Mouse (Mus musculus) megakaryocyte, embryonic 14.5 days (primary cell): ENCODE data around the gene Gm15056. TPM values are rescaled to one million over a fixed set of nuclear protein-coding genes. Genes with fewer than 3 reads are reported as not detected.

Experiments used
- H3K27me3 ChIP-seq: replicated peaks from 2 replicates; pipeline ENCODE3; 2012; ENCODE audit warnings: inconsistent platforms
- H3K36me3 ChIP-seq: replicated peaks from 2 replicates; pipeline ENCODE3; 2012; ENCODE audit warnings: low read length, inconsistent platforms, mixed read lengths
- H3K4me1 ChIP-seq: 2 replicates; pipeline ENCODE4 v1.6.1; 2012; ENCODE audit warnings: inconsistent platforms
- H3K4me3 ChIP-seq: replicated peaks from 2 replicates; pipeline ENCODE3; 2012; ENCODE audit warnings: moderate library complexity, mild to moderate bottlenecking, inconsistent platforms
- H3K9me3 ChIP-seq: 2 replicates; pipeline ENCODE4 v1.6.1; 2012; ENCODE audit warnings: inconsistent platforms
- FLI1 ChIP-seq: IDR thresholded peaks from 2 replicates; pipeline ENCODE4 v1.6.1; 2012; ENCODE audit warnings: low read length, inconsistent platforms, mixed read lengths
- GATA1 ChIP-seq: IDR thresholded peaks from 3 replicates; pipeline ENCODE4 v1.6.1; 2012; ENCODE audit warnings: mixed read lengths, low read length, inconsistent platforms, borderline replicate concordance
- polyA plus RNA-seq: library from polyadenylated mRNA; stranded (reverse); fragments of >175 nt; gene quantifications from 2 replicates; pipeline ENCODE4 v1.2.3, GENCODE M21; 2012; ENCODE audit warnings: low replicate concordance; ENCODE audit not compliant: insufficient read depth

Gm15056 gene
- polyA plus RNA-seq = not detected in 2 replicates

GRCm38 (mm10) chr8:20902527-20902926 is at the start of gene Gm15056:
Gm15056 (minus strand) TSS chr8:20902627.
- H3K36me3 ChIP-seq = no peaks in the 10 kb centered on the region
- H3K4me3 ChIP-seq = no peak within 1 kb of the TSS
- no peaks in the 10 kb centered on the region for H3K4me1 ChIP-seq
- no peaks in the 10 kb centered on the region for H3K27me3 ChIP-seq
- peaks cover 8% of the 10 kb centered on the region; the same call in 1 of the 2 replicates for H3K9me3 ChIP-seq
- TF ChIP-seq GATA1 (no peak), FLI1 (no peak)

- TF ChIP-seq FLI1 = no peak
- no peak for TF ChIP-seq GATA1
- H3K4me3 ChIP-seq = no peak within 1 kb of the TSS
- no peaks in the 10 kb centered on the region for H3K36me3 ChIP-seq
- no peaks in the 10 kb centered on the region for H3K27me3 ChIP-seq
- 0 out of 2 replicates have a peak, but pooled peaks cover 3% of the 10 kb centered on the region for H3K9me3 ChIP-seq
- no peaks in the 10 kb centered on the region for H3K4me1 ChIP-seq
Measured at GRCm38 (mm10) chr8:20944610-20945009, 42.2 kb upstream of the Gm15056 start, which contains the start of gene AY761185. AY761185 (minus strand) TSS chr8:20944710.

- H3K9me3 ChIP-seq = no peaks in the 10 kb centered on the region
- no peaks in the 10 kb centered on the region for H3K36me3 ChIP-seq
- no peaks in the 10 kb centered on the region for H3K4me1 ChIP-seq
- no peak within 1 kb of the TSS for H3K4me3 ChIP-seq
- TF ChIP-seq FLI1 (no peak), GATA1 (no peak)
- no peaks in the 10 kb centered on the region for H3K27me3 ChIP-seq
Measured at GRCm38 (mm10) chr8:20921971-20922370, 19.5 kb upstream of the Gm15056 start, which contains the start of gene Gm6040. Gm6040 (minus strand) TSS chr8:20922071.

- Histone ChIP-seq H3K9me3 (no peaks in the 10 kb centered on the region), H3K36me3 (no peaks in the 10 kb centered on the region), H3K27me3 (no peaks in the 10 kb centered on the region), H3K4me3 (no peak overlapping the region), H3K4me1 (no peaks in the 10 kb centered on the region)
- TF ChIP-seq GATA1 (no peak), FLI1 (no peak)
Measured at GRCm38 (mm10) chr8:20912288-20912687, 9.9 kb upstream of the Gm15056 start.

GRCm38 (mm10) chr8:20908256-20908655 is 5.8 kb upstream of the Gm15056 start:
- Histone ChIP-seq H3K4me3 (no peak overlapping the region), H3K36me3 (no peaks in the 10 kb centered on the region), H3K4me1 (no peaks in the 10 kb centered on the region), H3K9me3 (0 out of 2 replicates have a peak, but pooled peaks cover 3% of the 10 kb centered on the region), H3K27me3 (no peaks in the 10 kb centered on the region)
- TF ChIP-seq FLI1 = no peak
- no peak for TF ChIP-seq GATA1

GRCm38 (mm10) chr8:20907119-20907518 is 4.7 kb upstream of the Gm15056 start:
- Histone ChIP-seq H3K36me3 (no peaks in the 10 kb centered on the region), H3K27me3 (no peaks in the 10 kb centered on the region), H3K4me3 (no peak overlapping the region), H3K9me3 (0 out of 2 replicates have a peak, but pooled peaks cover 3% of the 10 kb centered on the region), H3K4me1 (no peaks in the 10 kb centered on the region)
- TF ChIP-seq FLI1 (no peak), GATA1 (no peak)

GRCm38 (mm10) chr8:20892369-20892768 is 10.1 kb downstream of the Gm15056 start, which contains the start of gene Defb33:
Defb33 (plus strand) TSS chr8:20892669.
- no peaks in the 10 kb centered on the region for H3K36me3 ChIP-seq
- peaks cover 10% of the 10 kb centered on the region; the same call in 1 of the 2 replicates for H3K9me3 ChIP-seq
- H3K4me1 ChIP-seq = no peaks in the 10 kb centered on the region
- no peaks in the 10 kb centered on the region for H3K27me3 ChIP-seq
- TF ChIP-seq FLI1 = no peak
- no peak for TF ChIP-seq GATA1
- no peak within 1 kb of the TSS for H3K4me3 ChIP-seq

GRCm38 (mm10) chr8:20874608-20875007 is 27.8 kb downstream of the Gm15056 start:
- Histone ChIP-seq H3K36me3 (no peaks in the 10 kb centered on the region), H3K4me3 (no peak overlapping the region), H3K27me3 (no peaks in the 10 kb centered on the region), H3K9me3 (no peaks in the 10 kb centered on the region), H3K4me1 (no peaks in the 10 kb centered on the region)
- TF ChIP-seq FLI1 = no peak

Other genes starting within 250 kb of the Gm15056 start
- gene Defb33, start 10.0 kb downstream of the Gm15056 start, polyA plus RNA-seq = not detected in 2 replicates
- gene Gm6040, start 19.4 kb upstream of the Gm15056 start, polyA plus RNA-seq = not detected in 2 replicates
- not detected in 2 replicates for gene AY761185, start 42.1 kb upstream of the Gm15056 start, polyA plus RNA-seq
- gene Defa21, start 122.9 kb upstream of the Gm15056 start, polyA plus RNA-seq = not detected in 2 replicates
- not detected in 2 replicates for gene Defa23, start 152.4 kb upstream of the Gm15056 start, polyA plus RNA-seq
- not detected in 2 replicates for gene Defa35, start 162.4 kb upstream of the Gm15056 start, polyA plus RNA-seq
- not detected in 2 replicates for gene Defa25, start 181.8 kb upstream of the Gm15056 start, polyA plus RNA-seq
- not detected in 2 replicates for gene Gm14851, start 193.4 kb upstream of the Gm15056 start, polyA plus RNA-seq
- not detected in 2 replicates for gene Defa30, start 232.0 kb upstream of the Gm15056 start, polyA plus RNA-seq